Mouse (Mus musculus) heart, embryonic 16.5 days (tissue): ENCODE data around the gene Abr. TPM values are rescaled to one million over a fixed set of nuclear protein-coding genes. Genes with fewer than 3 reads are reported as not detected.
A peak's percentile ranks its signal among the peaks of the same experiment; 100 is the strongest.

Experiments used
- ATAC-seq: fragments of 200-750 bp; cut with Nextera tagmentation; replicated peaks from 2 replicates; pipeline ENCODE4 v1.8.0; 2017; ENCODE audit warnings: moderate number of reproducible peaks; ENCODE audit not compliant: insufficient read depth, low FRiP score; ENCODE audit errors: extremely low read depth
- H3K27ac ChIP-seq: fragments of 300-500 bp; sonication (generic); 2 replicates; pipeline ENCODE4 v1.5.1; 2014; ENCODE audit warnings: mild to moderate bottlenecking, low read length, control low read depth, moderate library complexity
- H3K27me3 ChIP-seq: fragments of 300-500 bp; sonication (generic); 2 replicates; pipeline ENCODE4 v1.6.1; 2014; ENCODE audit warnings: low read length, mixed read lengths; ENCODE audit not compliant: control insufficient read depth, insufficient read depth
- H3K36me3 ChIP-seq: fragments of 300-500 bp; sonication (generic); 2 replicates; pipeline ENCODE4 v1.6.1; 2014; ENCODE audit not compliant: control insufficient read depth, insufficient read depth
- H3K4me1 ChIP-seq: fragments of 300-500 bp; sonication (generic); 2 replicates; pipeline ENCODE4 v1.6.1; 2014; ENCODE audit warnings: low read length, mixed read lengths; ENCODE audit not compliant: control insufficient read depth, insufficient read depth
- H3K4me2 ChIP-seq: fragments of 300-500 bp; sonication (generic); 2 replicates; pipeline ENCODE4 v1.6.1; 2014; ENCODE audit warnings: low read depth, mild to moderate bottlenecking, control low read depth, low read length
- H3K4me3 ChIP-seq: fragments of 300-500 bp; sonication (generic); 2 replicates; pipeline ENCODE4 v1.5.1; 2014; ENCODE audit warnings: mild to moderate bottlenecking, control low read depth, low read length
- H3K9ac ChIP-seq: fragments of 300-500 bp; sonication (generic); 2 replicates; pipeline ENCODE4 v1.6.1; 2014; ENCODE audit warnings: low read length, control low read depth
- H3K9me3 ChIP-seq: fragments of 300-500 bp; sonication (generic); replicated peaks from 2 replicates; pipeline ENCODE4 v1.6.1; 2016; ENCODE audit warnings: low read length; ENCODE audit not compliant: control insufficient read depth
- WGBS: fragments of 180-500 bp; shearing (Covaris S2); extraction: QIAGEN DNeasy Blood & Tissue Kit; methylation state at CpG from one replicate; pipeline ENCODE4 v1.1.7; 2014; 5-methylcytosine and 5-hydroxymethylcytosine counted together
- polyA plus RNA-seq: library from polyadenylated mRNA; unstranded; fragments of >200 nt; fragmentation: Nextera tagmentation; extraction: Ambion mirVana; gene quantifications from 2 replicates; pipeline ENCODE4 v1.2.1, GENCODE M21; 2015

Abr gene
- polyA plus RNA-seq, 1 experiment from 2014 or later: 21.0 TPM

- no peaks in the 10 kb centered on the region for H3K27me3 ChIP-seq
- WGBS: 27% methylated on average over 2 of the region's 2 CpGs
- ATAC-seq: no peak
Measured at GRCm38 (mm10) chr11:76630023-76630422, 7.9 kb upstream of the Abr start.

GRCm38 (mm10) chr11:76628613-76629012, 6.5 kb upstream of the Abr start:
- Histone ChIP-seq H3K27me3 (no peaks in the 10 kb centered on the region), H3K27ac (no peak overlapping the region), H3K4me1 (peaks cover 5% of the 10 kb centered on the region), H3K4me2 (no peak overlapping the region), H3K36me3 (no peaks in the 10 kb centered on the region), H3K9me3 (no peaks in the 10 kb centered on the region), H3K4me3 (no peak overlapping the region), H3K9ac (no peak overlapping the region)
- ATAC-seq: no peak
- WGBS: 17% methylated on average over 5 of the region's 5 CpGs

More at GRCm38 (mm10) chr11:76630023-76630422, 7.9 kb upstream of the Abr start:
- no peaks in the 10 kb centered on the region for H3K9me3 ChIP-seq
- H3K27ac ChIP-seq: no peak overlapping the region
- no peaks in the 10 kb centered on the region for H3K36me3 ChIP-seq
- H3K4me1 ChIP-seq: peaks cover 5% of the 10 kb centered on the region
- no peak overlapping the region for H3K4me2 ChIP-seq
- H3K9ac ChIP-seq: no peak overlapping the region
- no peak overlapping the region for H3K4me3 ChIP-seq

DNA sequence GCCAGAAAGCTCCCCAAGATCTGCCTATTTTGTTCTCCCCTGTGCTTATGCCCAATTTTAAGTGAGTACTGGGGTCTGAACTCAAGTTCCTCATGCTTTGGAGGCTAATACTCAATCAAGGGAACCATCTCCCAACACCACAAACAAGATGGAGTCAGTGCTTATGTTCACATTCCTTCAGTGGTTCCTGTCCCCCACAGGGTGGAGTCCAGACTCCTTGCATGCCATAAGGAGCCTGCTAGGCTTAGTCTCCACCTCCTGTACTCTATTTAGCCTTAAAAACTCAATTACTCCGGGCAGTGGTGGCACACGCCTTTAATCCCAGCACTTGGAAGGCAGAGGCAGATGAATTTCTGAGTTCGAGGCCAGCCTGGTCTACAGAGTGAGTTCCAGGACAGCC, 2.8 kb upstream of the Abr start:
- H3K27ac ChIP-seq: no peak overlapping the region
- WGBS: 72% methylated on average over 3 of the region's 3 CpGs
- H3K4me2 ChIP-seq: no peak overlapping the region
- no peaks in the 10 kb centered on the region for H3K36me3 ChIP-seq
- H3K9me3 ChIP-seq: no peaks in the 10 kb centered on the region
- no peak overlapping the region for H3K9ac ChIP-seq
- H3K4me3 ChIP-seq: no peak overlapping the region
- no peak for ATAC-seq
- peaks cover 8% of the 10 kb centered on the region for H3K4me1 ChIP-seq
- H3K27me3 ChIP-seq: peaks cover 11% of the 10 kb centered on the region

GRCm38 (mm10) chr11:76624071-76624470, 2.0 kb upstream of the Abr start:
- H3K27ac ChIP-seq: no peak overlapping the region
- no peak overlapping the region for H3K9ac ChIP-seq
- ATAC-seq: no peak
- H3K4me3 ChIP-seq: no peak overlapping the region; the same call in 1 of the 2 replicates
- H3K27me3 ChIP-seq: peaks cover 11% of the 10 kb centered on the region
- 66% methylated on average over 10 of the region's 10 CpGs for WGBS
- no peak overlapping the region for H3K4me2 ChIP-seq
- no peaks in the 10 kb centered on the region for H3K9me3 ChIP-seq
- no peaks in the 10 kb centered on the region for H3K36me3 ChIP-seq
- H3K4me1 ChIP-seq: peaks cover 8% of the 10 kb centered on the region

- WGBS: 1% methylated on average over 72 of the region's 72 CpGs
- Histone ChIP-seq H3K4me1 (peaks cover 5% of the 10 kb centered on the region), H3K9ac (peak overlapping the region; percentile 71), H3K4me3 (peak overlapping the region; percentile 63), H3K36me3 (no peaks in the 10 kb centered on the region), H3K27me3 (peaks cover 11% of the 10 kb centered on the region), H3K9me3 (no peaks in the 10 kb centered on the region), H3K4me2 (peak overlapping the region; percentile 98), H3K27ac (no peak overlapping the region)
- ATAC-seq: peak; percentile 90
Measured at GRCm38 (mm10) chr11:76623206-76623961, 1.3 kb upstream of the Abr start.

GRCm38 (mm10) chr11:76622566-76623205, 572 bp upstream of the Abr start:
- Histone ChIP-seq H3K9me3 (no peaks in the 10 kb centered on the region), H3K27me3 (peaks cover 11% of the 10 kb centered on the region), H3K27ac (no peak overlapping the region), H3K36me3 (no peaks in the 10 kb centered on the region), H3K9ac (peak overlapping the region; percentile 71), H3K4me3 (peak overlapping the region; percentile 63), H3K4me1 (peaks cover 2% of the 10 kb centered on the region; the same call in 1 of the 2 replicates), H3K4me2 (peak overlapping the region; percentile 98)
- no peak; the same call in 1 of the 2 replicates for ATAC-seq
- under 1% methylated on average over 66 of the region's 66 CpGs for WGBS

DNA sequence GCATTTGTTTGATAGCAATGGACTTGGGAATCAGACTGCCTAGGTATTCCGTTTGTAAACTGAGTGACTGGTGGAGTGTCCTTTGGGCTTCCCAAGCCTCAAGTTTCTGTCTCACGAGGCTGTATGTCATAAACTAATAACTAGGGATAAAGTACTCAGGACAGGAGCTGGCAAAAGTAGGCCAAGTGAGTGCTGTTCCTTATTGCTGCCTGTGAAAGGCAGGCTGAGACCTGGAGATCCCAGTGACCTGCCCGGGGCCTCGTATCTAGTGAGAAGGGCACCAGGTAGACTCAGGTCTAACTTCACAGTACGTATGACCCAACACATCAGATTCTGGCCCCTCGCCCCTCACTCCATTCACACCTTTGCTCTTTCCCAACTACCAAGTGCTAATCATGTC, 4.0 kb downstream of the Abr start:
- Histone ChIP-seq H3K4me2 (no peak overlapping the region), H3K9ac (no peak overlapping the region), H3K36me3 (no peaks in the 10 kb centered on the region), H3K9me3 (no peaks in the 10 kb centered on the region), H3K27me3 (peaks cover 11% of the 10 kb centered on the region), H3K4me1 (peaks cover 4% of the 10 kb centered on the region; the same call in 1 of the 2 replicates), H3K27ac (no peak overlapping the region), H3K4me3 (no peak overlapping the region)
- 77% methylated on average over 6 of the region's 6 CpGs for WGBS
- ATAC-seq: no peak

DNA sequence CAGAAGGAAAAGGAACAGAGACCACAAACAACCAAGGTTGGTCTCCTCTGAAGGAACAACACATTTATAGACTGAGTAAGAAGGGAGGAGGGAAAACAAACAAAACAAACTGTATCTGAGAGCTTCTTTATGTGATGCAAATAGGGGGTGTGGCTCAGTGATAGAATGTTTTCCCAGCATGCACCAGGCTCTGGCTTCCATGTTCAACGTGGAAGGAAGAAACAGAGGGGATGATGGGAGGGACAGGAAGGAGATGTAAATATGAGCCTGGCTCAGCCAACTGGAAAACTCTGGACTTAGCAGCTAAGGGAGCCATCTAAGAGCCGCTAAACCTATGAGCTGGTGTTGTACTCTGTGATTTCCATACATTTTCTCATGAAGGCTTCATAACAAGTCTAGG, 7.9 kb downstream of the Abr start:
- 58% methylated on average over 2 of the region's 2 CpGs for WGBS
- no peak overlapping the region for H3K4me3 ChIP-seq

DNA sequence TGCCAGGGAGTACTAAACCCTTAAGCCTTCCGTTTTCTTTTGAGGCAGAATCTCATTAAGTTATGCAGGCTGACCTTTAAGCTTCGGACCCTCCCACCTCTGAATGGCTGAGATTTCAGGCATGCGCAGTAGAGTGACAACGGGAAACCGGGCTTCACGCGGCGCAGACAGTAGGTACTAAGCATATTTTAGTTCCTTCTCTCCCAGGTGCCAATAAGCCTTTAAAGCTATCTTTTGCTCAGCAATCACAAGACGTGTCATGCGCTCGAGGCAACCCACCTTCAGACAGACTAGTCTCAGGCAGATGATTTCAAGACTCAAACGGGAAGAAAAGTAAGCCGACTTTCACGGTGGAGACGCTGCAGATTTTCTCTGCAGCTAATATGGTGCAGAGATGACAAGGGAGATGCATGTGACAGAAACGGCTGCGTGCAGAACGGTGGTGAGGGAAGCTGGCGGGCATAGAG, 9.4 kb downstream of the Abr start:
- 2% methylated on average over 19 of the region's 19 CpGs for WGBS
- no peak overlapping the region for H3K27ac ChIP-seq
- peak overlapping the region; percentile 57 for H3K4me3 ChIP-seq
- no peaks in the 10 kb centered on the region for H3K36me3 ChIP-seq
- no peaks in the 10 kb centered on the region for H3K9me3 ChIP-seq
- H3K4me2 ChIP-seq: peak overlapping the region; percentile 87
- no peaks in the 10 kb centered on the region; the same call in 1 of the 2 replicates for H3K27me3 ChIP-seq
- peak overlapping the region; percentile 69 for H3K9ac ChIP-seq
- ATAC-seq: no peak
- peaks cover 4% of the 10 kb centered on the region; the same call in 1 of the 2 replicates for H3K4me1 ChIP-seq

More for the DNA sequence above, 7.9 kb downstream of the Abr start:
- Histone ChIP-seq H3K4me2 (no peak overlapping the region), H3K9ac (no peak overlapping the region), H3K36me3 (no peaks in the 10 kb centered on the region), H3K27me3 (no peaks in the 10 kb centered on the region; the same call in 1 of the 2 replicates), H3K9me3 (no peaks in the 10 kb centered on the region), H3K27ac (no peak overlapping the region), H3K4me1 (peaks cover 4% of the 10 kb centered on the region; the same call in 1 of the 2 replicates)
- ATAC-seq: no peak
